Mouse (Mus musculus) thymus, postnatal 0 days (tissue): ENCODE results near the gene Ddx39b. TPM values are rescaled to one million over a fixed set of nuclear protein-coding genes. Genes with fewer than 3 reads are reported as not detected.

Experiments used
- microRNA-seq: library from miRNA; unstranded; fragments of <30 nt; microRNA quantifications from one replicate; pipeline ENCODE4, GENCODE M21; 2016; ENCODE audit warnings: borderline number of aligned reads
- polyA plus RNA-seq: library from polyadenylated mRNA; unstranded; fragments of >200 nt; fragmentation: Nextera tagmentation; extraction: Ambion mirVana; gene quantifications from 2 replicates; pipeline ENCODE4 v1.2.1, GENCODE M21; 2015

Gene Ddx39b
- polyA plus RNA-seq, 1 experiment from 2014 or later: 423 TPM

Small RNA genes within 50 kb of the gene (microRNA-seq; reads per million reads assigned to microRNA genes)
- not detected for gene Mir6973a
- not detected for gene Mir6974
- gene Mir6975: 2.1 reads per million
- not detected for gene Mir8094

Other genes with a start within 250 kb of the Ddx39b start
- 125 and 138 TPM in 2 replicates for gene Vars, start 240.8 kb upstream of the Ddx39b start, polyA plus RNA-seq
- 0.26 and 0.36 TPM in 2 replicates for gene Vwa7, start 225.2 kb upstream of the Ddx39b start, polyA plus RNA-seq
- 18.2 and 22.5 TPM in 2 replicates for gene Sapcd1, start 213.7 kb upstream of the Ddx39b start, polyA plus RNA-seq
- gene Msh5, start 195.0 kb upstream of the Ddx39b start, polyA plus RNA-seq: 8.9 and 13.5 TPM in 2 replicates
- gene Clic1, start 191.8 kb upstream of the Ddx39b start, polyA plus RNA-seq: 501 and 524 TPM in 2 replicates
- gene Ddah2, start 182.7 kb upstream of the Ddx39b start, polyA plus RNA-seq: 51.6 and 57.5 TPM in 2 replicates
- 0.27 and 0.57 TPM in 2 replicates for gene Ly6g6c, start 176.4 kb upstream of the Ddx39b start, polyA plus RNA-seq
- 0.06 and 0.08 TPM in 2 replicates for gene Mpig6b, start 175.6 kb upstream of the Ddx39b start, polyA plus RNA-seq
- gene Ly6g6e, start 164.8 kb upstream of the Ddx39b start, polyA plus RNA-seq: 0.89 and 1.0 TPM in 2 replicates
- gene Ly6g6d, start 163.7 kb upstream of the Ddx39b start, polyA plus RNA-seq: 0.55 and 0.60 TPM in 2 replicates
- gene Ly6g6f, start 156.1 kb upstream of the Ddx39b start, polyA plus RNA-seq: 0.12 TPM in 1 of 2 replicates, not detected in the other
- gene Abhd16a, start 152.5 kb upstream of the Ddx39b start, polyA plus RNA-seq: 85.3 and 90.6 TPM in 2 replicates
- gene Ly6g5c, start 133.5 kb upstream of the Ddx39b start, polyA plus RNA-seq: 0.37 TPM in 1 of 2 replicates, not detected in the other
- gene Ly6g5b, start 126.3 kb upstream of the Ddx39b start, polyA plus RNA-seq: 3.7 and 4.0 TPM in 2 replicates
- gene Gpank1, start 120.3 kb upstream of the Ddx39b start, polyA plus RNA-seq: 26.9 and 31.2 TPM in 2 replicates
- 348 and 353 TPM in 2 replicates for gene Csnk2b, start 119.7 kb upstream of the Ddx39b start, polyA plus RNA-seq
- gene D17H6S53E, start 115.4 kb upstream of the Ddx39b start, polyA plus RNA-seq: 11.2 and 14.7 TPM in 2 replicates
- 0.18 and 0.21 TPM in 2 replicates for gene Apom, start 109.7 kb upstream of the Ddx39b start, polyA plus RNA-seq
- 42.3 and 48.0 TPM in 2 replicates for gene Bag6, start 106.6 kb upstream of the Ddx39b start, polyA plus RNA-seq
- gene Prrc2a, start 76.8 kb upstream of the Ddx39b start, polyA plus RNA-seq: 81.3 and 113 TPM in 2 replicates
- gene Aif1, start 65.7 kb upstream of the Ddx39b start, polyA plus RNA-seq: 45.2 and 47.2 TPM in 2 replicates
- gene Lst1, start 53.3 kb upstream of the Ddx39b start, polyA plus RNA-seq: 35.3 and 41.8 TPM in 2 replicates
- gene Ltb, start 47.3 kb upstream of the Ddx39b start, polyA plus RNA-seq: 144 and 167 TPM in 2 replicates
- gene Tnf, start 39.7 kb upstream of the Ddx39b start, polyA plus RNA-seq: 4.2 and 5.7 TPM in 2 replicates
- gene Lta, start 36.4 kb upstream of the Ddx39b start, polyA plus RNA-seq: 4.4 and 4.7 TPM in 2 replicates
- 0.26 and 0.69 TPM in 2 replicates for gene Gm16181, start 20.9 kb upstream of the Ddx39b start, polyA plus RNA-seq
- 1.3 and 1.8 TPM in 2 replicates for gene Atp6v1g2, start 8.1 kb upstream of the Ddx39b start, polyA plus RNA-seq
- gene Nfkbil1, start 6.0 kb upstream of the Ddx39b start, polyA plus RNA-seq: 14.0 and 16.8 TPM in 2 replicates
- 441 and 555 TPM in 2 replicates for gene H2-D1, start 21.0 kb downstream of the Ddx39b start, polyA plus RNA-seq
- gene H2-Q1, start 78.7 kb downstream of the Ddx39b start, polyA plus RNA-seq: 1.4 and 1.9 TPM in 2 replicates
- gene H2-Q2, start 100.5 kb downstream of the Ddx39b start, polyA plus RNA-seq: 68.4 and 69.8 TPM in 2 replicates
- 15.1 and 18.4 TPM in 2 replicates for gene H2-Q4, start 137.9 kb downstream of the Ddx39b start, polyA plus RNA-seq
- gene H2-Q6, start 183.1 kb downstream of the Ddx39b start, polyA plus RNA-seq: 22.7 and 22.9 TPM in 2 replicates
- 37.3 and 38.8 TPM in 2 replicates for gene H2-Q7, start 197.4 kb downstream of the Ddx39b start, polyA plus RNA-seq
- gene H2-Q10, start 228.3 kb downstream of the Ddx39b start, polyA plus RNA-seq: 3.3 and 3.8 TPM in 2 replicates